Mouse (Mus musculus) hindbrain, postnatal 0 days (tissue): ENCODE results near the gene Ubac2. TPM values are rescaled to one million over a fixed set of nuclear protein-coding genes. Genes with fewer than 3 reads are reported as not detected.

Experiments
- ATAC-seq: fragments of 200-750 bp; cut with Nextera tagmentation; 2 replicates; pipeline ENCODE4 v1.8.0; 2017; ENCODE audit warnings: mild to moderate bottlenecking, moderate TSS enrichment, moderate library complexity
- DNase-seq: peaks from one replicate; pipeline ENCODE4 v3.0.0-alpha.2; 2015; ENCODE audit warnings: low spot score
- H3K27ac ChIP-seq: fragments of 300-500 bp; sonication (generic); 2 replicates; pipeline ENCODE4 v1.5.1; 2014; ENCODE audit warnings: mild to moderate bottlenecking
- H3K27me3 ChIP-seq: fragments of 300-500 bp; sonication (generic); 2 replicates; pipeline ENCODE4 v1.6.1; 2014; ENCODE audit warnings: low read length, mixed read lengths; ENCODE audit not compliant: insufficient read depth
- H3K36me3 ChIP-seq: fragments of 300-500 bp; sonication (generic); 2 replicates; pipeline ENCODE4 v1.6.1; 2014; ENCODE audit warnings: low read length, mixed read lengths; ENCODE audit not compliant: insufficient read depth
- H3K4me1 ChIP-seq: fragments of 300-500 bp; sonication (generic); 2 replicates; pipeline ENCODE4 v1.6.1; 2014; ENCODE audit warnings: antibody characterized with exemption, low read length, mixed read lengths; ENCODE audit not compliant: insufficient read depth
- H3K4me2 ChIP-seq: fragments of 300-500 bp; sonication (generic); 2 replicates; pipeline ENCODE4 v1.6.1; 2014; ENCODE audit warnings: low read depth, mild to moderate bottlenecking, low read length, moderate library complexity, mixed read lengths
- H3K4me3 ChIP-seq: fragments of 300-500 bp; sonication (generic); 2 replicates; pipeline ENCODE4 v1.5.1; 2014; ENCODE audit warnings: low read length
- H3K9ac ChIP-seq: fragments of 300-500 bp; sonication (generic); replicated peaks from 2 replicates; pipeline ENCODE4 v1.6.1; 2014; ENCODE audit warnings: mild to moderate bottlenecking, low read length, moderate library complexity, mixed read lengths
- H3K9me3 ChIP-seq: fragments of 300-500 bp; sonication (generic); 2 replicates; pipeline ENCODE4 v1.6.1; 2016; ENCODE audit warnings: low read length, mixed read lengths
- CTCF ChIP-seq: IDR thresholded peaks from 2 replicates; pipeline ENCODE4 v1.5.1; 2016; ENCODE audit warnings: antibody characterized with exemption, control low read depth, low read depth
- WGBS: fragments of 180-500 bp; shearing (Covaris S2); extraction: QIAGEN DNeasy Blood & Tissue Kit; methylation state at CpG from one replicate; pipeline ENCODE4 v1.1.7; 2014; 5-methylcytosine and 5-hydroxymethylcytosine counted together
- polyA plus RNA-seq: library from polyadenylated mRNA; unstranded; fragments of >200 nt; fragmentation: Nextera tagmentation; extraction: Ambion mirVana; gene quantifications from 2 replicates; pipeline ENCODE4 v1.2.1, GENCODE M21; 2015
- total RNA-seq: library from RNA; depleted of rRNA; stranded (reverse); fragments of >200 nt; gene quantifications from 2 replicates; pipeline ENCODE4 v1.2.3, GENCODE M21; 2014; rRNA removed

Ubac2 gene
- 42.9 and 45.6 TPM in 2 replicates for total RNA-seq
- polyA plus RNA-seq = 55.4 and 55.8 TPM in 2 replicates

DNA sequence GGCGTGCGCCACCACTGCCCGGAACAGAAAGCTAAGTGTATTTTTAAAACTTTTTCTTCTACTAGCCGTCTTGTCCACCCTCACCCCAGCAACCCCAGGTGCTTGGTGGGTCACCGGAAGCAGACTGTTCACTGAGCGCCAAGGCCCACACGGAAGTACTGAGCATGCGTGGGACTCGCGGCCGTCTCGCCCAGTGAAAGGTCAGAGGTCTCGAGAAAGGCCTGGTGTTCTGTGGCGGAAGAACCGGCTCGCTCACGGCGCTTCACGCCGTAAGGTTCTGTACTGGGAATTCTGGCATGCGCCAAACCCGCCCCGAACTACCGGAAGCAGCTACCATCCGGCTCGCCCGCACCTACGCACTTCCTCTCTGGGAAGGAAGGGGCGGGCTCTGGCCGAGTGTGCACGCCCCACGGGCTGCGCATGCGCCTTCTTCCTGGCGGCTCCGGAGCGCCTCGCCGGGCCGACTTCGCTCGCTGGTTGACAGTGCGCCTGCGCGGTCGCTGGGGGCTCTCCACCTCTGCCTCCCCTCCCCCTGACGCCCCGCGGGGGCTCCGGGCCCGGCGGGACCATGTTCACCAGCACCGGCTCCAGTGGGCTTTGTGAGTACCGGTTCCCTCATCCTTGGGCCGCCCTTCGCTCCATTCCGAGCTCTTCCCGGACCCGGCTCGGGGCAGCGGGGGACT lies at the start of gene Ubac2:
TSS of gene Ubac2 (plus strand) at position 445 of the 683 bp plus-strand sequence.
- Histone ChIP-seq H3K36me3 (no peaks in the 10 kb centered on the region), H3K27me3 (no peaks in the 10 kb centered on the region), H3K4me3 (peak within 1 kb of the TSS; percentile 63), H3K9ac (peak within 1 kb of the TSS; percentile 79), H3K9me3 (no peaks in the 10 kb centered on the region), H3K27ac (peak within 1 kb of the TSS; percentile 76), H3K4me2 (peak within 1 kb of the TSS; percentile 90), H3K4me1 (no peaks in the 10 kb centered on the region)
- WGBS = under 1% methylated on average over 60 of the region's 61 CpGs
- ATAC-seq (peak; percentile 99), DNase-seq (peak; percentile 99)
- no peak; the same call in 1 of the 2 replicates for TF ChIP-seq CTCF

DNA sequence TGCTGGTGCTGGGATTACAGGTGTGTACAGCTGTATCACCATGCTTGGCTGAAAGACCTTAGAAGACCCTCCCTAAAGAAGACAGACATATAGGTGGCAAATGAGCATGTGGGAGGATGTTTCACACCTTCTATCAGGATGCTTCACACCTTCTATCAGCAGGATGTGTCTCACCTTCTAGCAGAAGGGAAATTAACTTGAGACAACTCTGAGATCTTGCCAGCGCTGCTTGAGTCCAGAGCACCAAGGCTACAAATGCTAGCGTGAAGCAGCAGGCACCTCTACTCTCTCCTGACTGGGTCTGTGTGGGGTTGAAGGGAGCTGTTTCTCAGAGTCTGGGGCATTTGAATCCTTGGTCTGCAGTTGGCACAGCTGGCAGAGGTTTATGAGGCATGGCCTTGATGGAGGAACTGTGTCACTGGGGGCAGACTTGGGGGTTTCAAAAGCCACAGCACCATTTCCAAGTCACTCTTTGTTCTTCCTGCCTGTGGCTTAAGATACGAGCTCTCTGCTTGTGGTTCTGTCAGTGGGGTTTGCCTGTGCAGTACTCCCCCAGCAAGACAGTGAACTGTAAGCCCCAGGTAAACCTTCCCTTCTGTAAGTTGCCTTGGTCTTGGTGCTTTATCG lies 48.5 kb upstream of the Ubac2 start:
- WGBS = 88% methylated on average over 4 of the region's 4 CpGs
- DNase-seq = no peak
- Histone ChIP-seq H3K27ac (no peak overlapping the region), H3K36me3 (no peaks in the 10 kb centered on the region), H3K9me3 (no peaks in the 10 kb centered on the region), H3K27me3 (no peaks in the 10 kb centered on the region), H3K4me2 (no peak overlapping the region), H3K4me1 (no peaks in the 10 kb centered on the region), H3K4me3 (no peak overlapping the region), H3K9ac (no peak overlapping the region)
- TF ChIP-seq CTCF = no peak
- ATAC-seq = no peak

DNA sequence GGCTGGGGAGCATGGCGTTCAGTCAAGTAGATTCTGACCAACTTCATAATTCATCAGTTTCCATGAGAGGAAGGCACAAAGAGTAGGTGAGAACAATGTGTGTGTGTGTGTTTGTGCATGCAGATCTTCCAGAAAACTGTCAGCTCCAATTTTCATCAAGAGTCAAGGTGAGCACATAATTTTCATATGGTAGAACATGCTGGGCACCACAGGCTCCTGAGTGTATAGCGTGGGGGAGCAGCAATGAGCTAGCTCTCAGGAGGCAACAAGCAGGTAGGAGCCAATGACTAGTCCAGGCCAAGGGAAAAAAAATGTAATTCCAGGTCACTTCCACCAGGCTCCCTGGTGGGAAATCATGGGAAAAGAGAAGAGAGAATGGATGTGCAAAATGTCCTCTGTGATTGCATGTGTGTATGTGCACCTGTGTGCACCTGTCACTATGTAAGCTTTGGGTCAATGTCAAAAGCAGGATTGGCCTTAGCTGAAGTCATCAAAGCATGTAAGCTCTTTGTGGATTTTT lies 45.4 kb upstream of the Ubac2 start:
- no peak for ATAC-seq
- Histone ChIP-seq H3K9me3 (no peaks in the 10 kb centered on the region), H3K4me3 (no peak overlapping the region), H3K9ac (no peak overlapping the region), H3K36me3 (no peaks in the 10 kb centered on the region), H3K27me3 (no peaks in the 10 kb centered on the region), H3K4me1 (no peaks in the 10 kb centered on the region), H3K4me2 (no peak overlapping the region), H3K27ac (no peak overlapping the region)
- no peak for TF ChIP-seq CTCF
- DNase-seq = peak; percentile 33
- 72% methylated on average over 2 of the region's 2 CpGs for WGBS

DNA sequence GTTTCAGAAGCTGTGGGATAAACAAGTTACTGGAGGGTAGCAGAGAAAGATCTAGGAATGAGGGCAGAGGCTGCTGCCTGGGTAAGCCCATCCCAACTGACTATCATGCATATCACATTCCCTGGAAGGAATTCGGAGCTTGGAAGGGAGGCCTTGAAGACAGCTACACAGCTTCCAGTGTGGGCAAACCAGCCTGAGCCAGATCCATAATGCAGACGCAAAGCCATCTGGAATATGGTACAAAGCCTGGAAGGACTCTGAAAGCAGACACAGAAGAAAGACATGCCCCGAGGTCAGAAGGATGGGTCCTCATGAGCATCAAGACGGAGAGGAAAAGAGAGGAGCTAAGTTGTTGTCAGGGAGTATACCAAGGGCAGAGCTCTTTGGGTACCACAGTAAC lies 40.3 kb upstream of the Ubac2 start:
- Histone ChIP-seq H3K4me3 (no peak overlapping the region), H3K36me3 (no peaks in the 10 kb centered on the region), H3K27me3 (no peaks in the 10 kb centered on the region), H3K9me3 (no peaks in the 10 kb centered on the region), H3K9ac (no peak overlapping the region), H3K4me2 (no peak overlapping the region), H3K27ac (no peak overlapping the region), H3K4me1 (no peaks in the 10 kb centered on the region)
- DNase-seq (no peak), ATAC-seq (no peak)
- TF ChIP-seq CTCF = no peak
- 92% methylated on average over 4 of the region's 4 CpGs for WGBS

DNA sequence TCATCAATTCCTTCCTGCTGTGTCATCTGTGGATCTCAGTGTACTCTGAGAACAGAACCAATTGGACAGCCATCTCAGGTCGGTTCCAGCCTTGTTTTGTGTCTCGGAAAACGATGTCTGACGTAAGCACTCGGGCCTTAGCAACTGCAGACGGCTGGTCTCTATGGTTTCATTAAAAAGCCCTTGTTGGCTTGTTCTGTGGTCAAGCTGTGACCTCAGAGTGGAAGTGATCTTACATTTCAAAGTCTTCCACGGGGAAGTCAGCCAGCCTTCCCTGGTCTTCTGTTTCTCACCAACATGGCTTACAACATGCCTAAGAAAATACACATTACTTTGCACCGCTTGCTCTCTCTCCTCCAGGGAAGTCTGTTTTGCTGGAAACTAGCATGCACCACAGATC lies 38.2 kb upstream of the Ubac2 start:
- Histone ChIP-seq H3K36me3 (no peaks in the 10 kb centered on the region), H3K4me3 (no peak overlapping the region), H3K9ac (no peak overlapping the region), H3K4me2 (no peak overlapping the region), H3K27ac (no peak overlapping the region), H3K9me3 (no peaks in the 10 kb centered on the region), H3K4me1 (no peaks in the 10 kb centered on the region), H3K27me3 (no peaks in the 10 kb centered on the region)
- DNase-seq (no peak), ATAC-seq (no peak)
- TF ChIP-seq CTCF = no peak
- WGBS = 87% methylated on average over 8 of the region's 8 CpGs

DNA sequence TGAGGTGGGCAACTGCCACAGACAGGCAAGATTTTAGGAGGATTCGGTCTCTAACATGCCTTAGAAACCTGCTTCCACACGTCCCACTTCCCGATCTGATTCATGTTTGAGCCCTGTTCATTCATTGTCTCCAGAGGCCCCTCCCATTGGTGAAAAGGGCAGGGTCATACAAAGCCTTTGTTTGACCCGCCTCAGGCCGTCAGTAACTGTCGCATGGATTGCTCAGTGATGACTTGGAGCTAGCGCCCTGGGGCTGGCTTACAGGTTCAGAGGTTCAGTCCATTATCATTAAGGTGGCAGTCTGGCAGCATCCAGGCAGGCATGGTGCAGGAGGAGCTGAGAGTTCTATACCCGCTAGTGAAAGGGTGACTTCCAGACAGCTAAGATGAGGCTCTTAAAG lies 33.9 kb upstream of the Ubac2 start:
- no peaks in the 10 kb centered on the region for H3K9me3 ChIP-seq
- H3K9ac ChIP-seq = no peak overlapping the region
- DNase-seq = no peak
- H3K4me2 ChIP-seq = no peak overlapping the region
- no peaks in the 10 kb centered on the region for H3K4me1 ChIP-seq
- no peaks in the 10 kb centered on the region for H3K27me3 ChIP-seq
- H3K27ac ChIP-seq = no peak overlapping the region
- ATAC-seq = no peak
- no peaks in the 10 kb centered on the region for H3K36me3 ChIP-seq
- TF ChIP-seq CTCF = no peak
- WGBS = 45% methylated on average over 8 of the region's 8 CpGs
- no peak overlapping the region for H3K4me3 ChIP-seq

DNA sequence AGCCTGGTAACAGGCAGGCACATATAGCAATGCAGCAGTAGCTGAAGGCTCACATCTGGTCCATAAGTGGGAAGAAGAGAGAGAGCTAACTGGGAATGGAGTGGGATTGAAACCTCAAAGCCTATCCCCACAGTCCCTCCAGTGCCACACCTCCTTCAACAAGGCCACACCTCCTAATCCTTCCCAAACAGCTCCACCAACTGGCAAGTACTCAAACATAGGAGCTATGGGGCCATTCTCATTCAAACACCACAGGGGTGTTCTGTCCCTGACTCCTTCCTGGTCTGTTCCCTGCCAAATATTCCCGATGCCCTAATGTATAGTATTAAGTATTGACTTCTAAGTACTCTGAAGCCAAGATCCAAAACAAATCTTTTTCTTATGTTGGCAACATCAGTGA lies 27.2 kb upstream of the Ubac2 start:
- no peak overlapping the region for H3K4me2 ChIP-seq
- H3K9me3 ChIP-seq = no peaks in the 10 kb centered on the region
- no peak overlapping the region for H3K27ac ChIP-seq
- no peak overlapping the region for H3K9ac ChIP-seq
- no peak overlapping the region for H3K4me3 ChIP-seq
- no peaks in the 10 kb centered on the region for H3K36me3 ChIP-seq
- TF ChIP-seq CTCF = no peak
- no peaks in the 10 kb centered on the region for H3K4me1 ChIP-seq
- no peak for ATAC-seq
- DNase-seq = no peak
- 97% methylated on average over 1 of the region's 1 CpGs for WGBS
- H3K27me3 ChIP-seq = no peaks in the 10 kb centered on the region
